Mouse (Mus musculus): Measurements from ENCODE around the gene Mllt3.

The Mllt3 gene

GRCm38 (mm10) chr4:87761075-87761474 is 272.1 kb downstream of the Mllt3 start:
- no peak for DNase-seq

- DNase-seq: no peak
Measured at GRCm38 (mm10) chr4:87760297-87760696, 272.9 kb downstream of the Mllt3 start.

GRCm38 (mm10) chr4:87759625-87760024 is 273.5 kb downstream of the Mllt3 start:
- DNase-seq: no peak

DNA sequence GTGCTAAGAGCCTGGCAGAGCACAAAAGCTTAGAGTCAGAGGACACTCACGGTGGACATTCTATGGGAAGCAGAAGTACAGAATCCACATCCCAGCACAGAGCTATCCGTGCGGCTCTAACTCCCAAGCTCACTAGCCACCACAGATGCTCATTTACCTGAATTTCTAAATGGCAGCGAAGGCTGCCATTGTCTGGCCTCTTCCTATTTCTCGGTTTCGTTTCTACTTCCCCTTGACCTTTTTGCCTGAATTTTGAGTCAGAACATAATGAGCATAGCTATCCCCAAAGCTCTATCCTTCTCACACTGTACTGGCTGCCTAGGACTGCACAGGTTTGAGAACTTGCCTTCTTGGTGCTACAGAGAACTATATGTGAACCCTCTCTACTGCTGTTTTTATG is 274.1 kb downstream of the Mllt3 start:
- no peak for DNase-seq

DNA sequence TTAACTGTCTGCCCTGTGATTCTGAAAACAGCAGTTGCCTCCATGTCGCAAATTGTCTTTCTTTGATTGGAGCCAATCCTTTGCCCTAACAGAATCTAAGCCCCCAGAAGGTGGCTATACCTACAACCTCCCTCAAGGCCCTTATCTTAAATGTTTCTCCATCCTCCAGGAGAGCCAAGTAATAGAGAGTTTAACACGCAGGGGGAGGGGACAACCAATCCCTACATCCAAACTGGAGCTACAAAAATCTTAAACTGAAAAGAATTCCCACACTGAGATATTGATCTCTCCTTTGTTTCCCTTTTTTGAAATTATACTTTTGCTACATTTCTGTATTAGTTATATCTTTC is 281.7 kb downstream of the Mllt3 start:
- DNase-seq: no peak

- no peak for DNase-seq
Measured at GRCm38 (mm10) chr4:87750856-87751514, 282.2 kb downstream of the Mllt3 start.

DNA sequence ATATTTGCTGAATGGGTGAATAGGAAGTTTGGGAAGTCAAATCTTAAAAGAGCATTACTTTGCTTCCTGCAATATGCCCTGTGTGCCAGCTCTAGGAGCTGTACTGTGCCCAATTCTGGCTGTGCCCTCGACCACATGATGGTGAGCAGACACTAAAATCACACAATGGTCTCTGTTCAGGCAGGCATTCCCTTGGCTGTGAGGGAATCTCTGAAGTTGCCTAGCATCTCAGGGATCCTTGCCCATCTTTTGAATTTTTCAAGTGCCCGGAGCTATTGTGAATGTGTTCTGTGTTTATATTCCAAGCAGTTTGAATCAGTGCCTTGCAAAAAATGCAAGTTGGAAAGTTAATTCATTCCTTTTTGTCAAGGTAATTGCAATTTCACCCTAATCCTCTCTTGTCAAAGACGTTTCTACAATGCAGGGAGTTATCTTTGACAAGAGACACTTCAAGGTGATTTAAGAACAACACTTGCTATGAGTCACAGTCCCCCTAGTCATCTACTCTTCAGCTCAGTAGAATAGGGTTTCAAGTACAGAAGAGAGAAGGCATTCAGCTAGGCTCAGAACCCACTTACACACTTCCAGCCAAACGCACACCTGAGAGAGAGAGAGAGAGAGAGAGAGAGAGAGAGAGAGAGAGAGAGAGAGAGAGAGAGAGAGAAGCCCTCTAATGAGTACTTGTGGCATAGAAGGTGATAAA is 283.5 kb downstream of the Mllt3 start:
- DNase-seq: no peak

- DNase-seq: no peak
Measured at GRCm38 (mm10) chr4:87745016-87745645, 288.0 kb downstream of the Mllt3 start.

- DNase-seq: no peak
Measured at GRCm38 (mm10) chr4:87739524-87740128, 293.5 kb downstream of the Mllt3 start.

- no peak for DNase-seq
Measured at GRCm38 (mm10) chr4:87739104-87739503, 294.1 kb downstream of the Mllt3 start.

GRCm38 (mm10) chr4:87737201-87737806 is 295.9 kb downstream of the Mllt3 start:
- no peak for DNase-seq

- DNase-seq: no peak
Measured at GRCm38 (mm10) chr4:87736779-87737178, 296.4 kb downstream of the Mllt3 start.

DNA sequence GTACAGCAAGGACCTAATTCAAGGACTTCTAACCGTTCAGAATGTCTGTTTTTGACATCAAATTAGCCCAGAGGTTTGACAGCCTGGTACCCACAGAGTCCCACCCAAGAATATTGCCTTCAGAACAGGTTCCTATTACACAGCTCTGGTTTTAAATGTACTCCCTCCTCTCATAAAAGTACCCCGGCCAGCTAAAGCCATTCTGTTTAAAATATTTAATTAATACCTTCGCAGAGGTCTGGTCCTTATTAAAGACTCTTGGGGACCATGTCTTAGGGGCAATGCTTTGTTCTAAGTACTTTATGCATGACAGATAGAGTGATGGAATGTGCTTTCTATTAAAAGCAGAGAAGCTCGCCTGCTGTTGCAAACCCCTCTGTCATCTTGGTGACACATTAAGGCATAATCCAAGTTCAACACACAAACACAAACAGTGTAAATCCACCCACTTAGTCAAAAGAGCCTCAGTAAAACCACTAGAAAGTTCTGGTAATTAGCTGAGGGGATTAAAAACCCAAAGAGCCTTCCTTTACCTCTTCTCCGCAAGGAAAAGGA is 302.0 kb downstream of the Mllt3 start:
- no peak for DNase-seq

- DNase-seq: no peak
Measured at GRCm38 (mm10) chr4:87728581-87728980, 304.6 kb downstream of the Mllt3 start.

DNA sequence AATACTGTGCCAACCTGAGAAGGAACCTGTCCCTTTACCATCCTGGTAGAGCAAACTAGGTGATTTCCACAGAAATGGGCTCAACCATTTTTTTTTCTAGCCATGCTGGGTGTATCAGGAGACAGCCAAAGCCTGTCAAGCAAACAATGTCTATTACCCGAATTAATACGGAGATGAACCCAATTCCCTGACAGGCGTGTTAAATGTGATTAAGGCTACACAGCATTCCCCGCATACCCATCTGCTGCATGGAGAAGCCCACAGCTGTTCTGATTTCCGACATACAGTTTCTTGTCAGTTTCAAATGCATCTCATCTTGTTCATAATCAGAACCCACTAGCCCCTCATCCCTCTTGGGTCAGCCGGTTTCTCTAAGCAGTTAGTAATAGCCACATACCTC is 309.7 kb downstream of the Mllt3 start:
- DNase-seq: no peak
